Mouse (Mus musculus) cerebral cortex, adult 2 months (tissue): ENCODE data around the gene Prdm16.

Experiments
- WGBS: fragments of 180-500 bp; shearing (Covaris S2); methylation state at CpG from one replicate; pipeline ENCODE4 v1.1.7; 2018; 5-methylcytosine and 5-hydroxymethylcytosine counted together

Prdm16 gene

DNA sequence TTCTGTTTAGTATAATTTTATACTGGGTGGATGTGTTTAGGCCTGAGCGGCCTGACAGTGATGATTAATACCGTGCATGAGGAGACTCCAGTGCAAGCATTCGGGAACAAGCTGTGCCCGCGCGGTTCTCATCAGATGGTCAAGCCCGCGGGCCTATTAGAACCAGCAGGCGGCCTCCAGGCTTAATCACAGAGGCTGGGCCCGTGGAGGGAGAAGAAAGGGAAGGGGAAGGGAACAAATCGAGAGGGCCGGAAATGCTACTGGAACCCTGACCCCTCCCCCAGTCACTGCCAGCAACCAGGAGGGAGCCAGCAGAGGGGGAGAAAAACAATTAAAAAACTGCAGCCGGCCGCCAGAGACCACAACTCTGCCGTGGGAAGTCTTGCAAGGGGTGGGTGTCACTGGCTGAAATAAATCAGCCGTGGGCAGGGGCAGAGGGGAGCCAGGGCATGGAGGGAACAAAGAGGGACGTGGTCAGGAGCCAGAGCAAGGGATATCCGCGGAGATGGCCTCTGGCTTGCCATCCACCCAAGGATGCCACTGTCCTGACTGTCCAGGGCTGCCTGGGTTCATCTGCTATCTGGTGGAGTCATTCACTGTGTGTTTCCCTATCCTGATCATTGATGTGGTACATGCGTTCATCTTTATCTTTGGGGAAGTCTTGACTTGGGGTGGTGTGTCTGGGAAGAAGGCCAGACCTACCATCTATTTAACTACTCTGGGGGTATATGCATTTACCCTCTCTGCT, 246.2 kb downstream of the Prdm16 start:
- 55% methylated on average over 20 of the region's 20 CpGs for WGBS

- WGBS, result 98% methylated on average over 2 of the region's 2 CpGs
Observed at GRCm38 (mm10) chr4:154389641-154390040, 247.0 kb downstream of the Prdm16 start.

GRCm38 (mm10) chr4:154386810-154387209, 249.9 kb downstream of the Prdm16 start:
- WGBS, result 67% methylated on average over 8 of the region's 8 CpGs

- WGBS, result 79% methylated on average over 2 of the region's 2 CpGs
Observed at GRCm38 (mm10) chr4:154385918-154386317, 250.8 kb downstream of the Prdm16 start.

DNA sequence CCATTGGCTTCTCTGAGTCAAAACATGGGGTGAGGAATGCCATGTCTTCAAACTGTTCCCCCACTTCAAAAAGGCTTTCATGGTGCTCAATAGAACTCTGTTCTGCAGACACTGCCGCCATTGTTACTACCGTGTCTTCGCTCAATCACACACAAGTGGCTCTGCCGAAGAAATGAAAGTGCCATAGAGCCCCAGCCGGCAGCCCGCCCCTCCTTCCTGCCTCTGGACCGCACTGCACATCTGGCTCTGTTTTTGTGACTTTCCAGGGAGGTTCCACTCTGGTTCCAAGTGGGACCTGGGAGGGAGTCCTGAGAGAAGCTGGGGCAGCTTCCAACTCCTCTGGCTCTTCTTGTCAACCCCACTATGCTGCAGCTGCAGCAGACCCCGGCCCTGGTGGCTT, 251.5 kb downstream of the Prdm16 start:
- WGBS, result 60% methylated on average over 8 of the region's 8 CpGs

DNA sequence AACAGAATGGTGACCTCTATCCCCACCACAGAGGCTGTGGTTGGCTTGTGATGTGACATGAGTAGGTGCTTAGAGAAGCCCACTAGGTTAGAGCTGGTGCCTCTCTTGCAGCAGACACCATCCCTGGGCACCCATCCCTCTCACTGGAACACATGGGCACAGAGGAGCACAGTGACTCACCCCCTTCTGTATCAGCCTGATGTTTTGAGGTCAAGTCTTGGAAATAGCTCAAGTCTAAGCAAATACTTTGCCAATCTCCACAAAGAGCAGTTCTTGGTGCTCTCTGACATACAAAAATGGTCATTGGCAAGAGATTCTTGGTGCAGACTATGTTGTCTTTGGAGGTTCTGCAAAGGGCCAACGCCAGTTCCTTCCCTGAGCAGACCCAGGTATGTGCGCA, 257.8 kb downstream of the Prdm16 start:
- WGBS, result 89% methylated on average over 2 of the region's 2 CpGs

DNA sequence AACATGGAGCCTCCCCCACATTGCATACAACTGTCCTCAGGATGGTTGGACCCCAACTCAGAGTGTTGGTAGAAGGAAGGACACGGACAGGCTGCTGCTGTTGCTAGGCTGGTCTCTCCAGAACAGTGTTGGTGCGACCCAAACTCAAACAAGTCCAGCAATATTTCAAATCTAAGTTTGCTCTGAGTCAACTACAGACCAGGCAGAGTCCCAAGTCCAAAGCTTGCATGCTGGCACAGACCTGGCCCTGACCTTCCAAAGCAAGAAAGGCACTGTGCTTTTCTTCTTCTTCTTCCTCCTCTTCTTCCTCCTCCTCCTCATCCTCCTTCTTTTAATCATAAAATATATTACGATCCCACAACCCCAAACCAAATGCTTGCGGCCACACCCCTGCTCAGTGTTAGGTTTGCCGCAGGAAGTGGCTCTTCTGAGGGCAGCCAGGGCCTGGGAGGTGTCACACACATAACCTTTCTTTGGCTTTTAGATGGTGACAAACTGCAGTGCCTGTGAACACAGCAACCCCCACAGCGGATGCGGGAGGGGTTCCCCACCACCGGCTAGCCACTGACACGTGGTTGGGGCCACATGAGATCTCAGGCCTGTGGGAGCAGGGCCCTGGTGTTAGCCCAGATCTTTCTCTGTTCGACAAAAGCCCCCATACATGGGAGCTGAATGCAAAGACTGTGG, 260.6 kb downstream of the Prdm16 start:
- WGBS, result 86% methylated on average over 10 of the region's 10 CpGs

GRCm38 (mm10) chr4:154371542-154372247, 265.0 kb downstream of the Prdm16 start:
- WGBS, result 87% methylated on average over 13 of the region's 13 CpGs

GRCm38 (mm10) chr4:154370841-154371240, 265.8 kb downstream of the Prdm16 start:
- WGBS, result 86% methylated on average over 8 of the region's 8 CpGs

DNA sequence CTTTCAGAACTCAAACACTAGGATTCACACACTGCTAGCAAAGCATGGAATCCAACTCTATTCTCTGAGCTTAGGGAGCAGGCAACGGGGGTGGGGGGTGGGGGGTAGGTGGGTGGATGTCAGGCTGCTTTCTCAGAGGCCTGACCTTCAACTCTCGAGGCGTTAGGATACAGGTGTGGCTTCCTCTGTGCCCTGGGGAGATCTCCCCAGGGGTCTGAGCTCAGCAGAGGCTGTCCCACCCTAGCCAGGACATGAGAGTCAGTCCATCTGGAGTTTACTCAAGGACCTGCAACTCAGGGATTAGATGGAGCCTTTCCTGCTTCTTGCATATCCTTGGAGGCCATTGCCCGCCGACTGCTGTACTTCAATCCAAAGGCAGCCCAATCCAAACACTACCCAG, 267.6 kb downstream of the Prdm16 start:
- 89% methylated on average over 5 of the region's 5 CpGs for WGBS

DNA sequence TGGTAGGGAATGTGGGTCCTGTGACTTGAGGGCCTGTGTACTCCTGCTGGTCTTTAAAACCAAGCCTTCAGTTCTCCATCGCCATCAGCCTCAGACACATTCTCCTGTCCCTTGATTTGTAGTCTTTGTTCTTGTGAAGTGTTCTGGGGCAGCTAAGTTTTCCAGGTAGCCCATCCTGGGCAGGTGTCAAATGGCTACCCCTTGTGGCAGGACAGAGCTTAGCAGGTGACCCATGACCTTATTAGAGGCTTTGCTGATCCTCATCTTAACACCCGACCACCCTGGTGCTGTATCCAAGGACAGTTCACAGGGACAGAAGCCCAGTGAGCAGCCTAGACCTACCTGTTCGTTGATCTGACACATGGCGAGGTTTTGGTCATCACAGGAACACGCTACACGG, 269.8 kb downstream of the Prdm16 start:
- 93% methylated on average over 6 of the region's 6 CpGs for WGBS

DNA sequence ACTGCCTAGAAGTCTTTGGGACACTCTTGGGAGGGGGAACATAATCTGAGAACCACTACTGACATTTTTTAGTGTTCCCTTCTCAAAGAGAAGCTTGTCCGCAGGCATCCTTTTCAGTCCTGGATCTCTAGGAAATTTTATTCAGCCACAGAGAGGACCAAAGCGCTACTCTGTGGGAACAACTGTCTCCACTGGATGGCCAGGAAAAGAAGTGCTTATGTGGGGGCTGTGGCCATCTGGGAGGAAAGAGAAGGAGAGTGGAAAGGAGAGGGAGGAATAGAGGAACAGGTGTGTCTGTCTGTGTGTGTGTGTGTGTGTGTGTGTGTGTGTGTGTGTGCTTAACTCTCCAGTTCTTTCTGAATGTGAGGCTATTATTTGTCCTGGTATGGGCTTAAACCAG, 271.9 kb downstream of the Prdm16 start:
- WGBS, result 65% methylated on average over 2 of the region's 2 CpGs

DNA sequence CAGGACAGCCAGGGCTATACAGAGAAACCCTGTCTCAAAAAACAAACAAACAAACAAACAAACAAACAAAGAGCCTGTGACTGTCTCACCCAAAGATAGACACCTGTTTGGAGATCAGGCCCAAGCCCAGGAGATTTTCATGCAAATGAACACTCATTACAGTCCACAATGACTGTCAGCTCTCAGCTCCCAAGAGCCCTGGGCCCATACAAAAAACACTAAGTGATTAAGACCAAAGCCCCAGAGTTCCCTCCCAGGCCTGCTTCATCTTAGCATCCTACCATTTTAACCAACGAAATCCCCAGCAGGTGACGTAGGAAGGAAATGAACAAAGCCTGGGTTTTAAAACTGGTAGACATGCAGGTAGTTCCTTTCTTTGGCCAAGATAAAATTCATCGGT, 275.8 kb downstream of the Prdm16 start:
- 87% methylated on average over 3 of the region's 3 CpGs for WGBS

- 93% methylated on average over 7 of the region's 7 CpGs for WGBS
Observed at GRCm38 (mm10) chr4:154360441-154360840, 276.2 kb downstream of the Prdm16 start.

DNA sequence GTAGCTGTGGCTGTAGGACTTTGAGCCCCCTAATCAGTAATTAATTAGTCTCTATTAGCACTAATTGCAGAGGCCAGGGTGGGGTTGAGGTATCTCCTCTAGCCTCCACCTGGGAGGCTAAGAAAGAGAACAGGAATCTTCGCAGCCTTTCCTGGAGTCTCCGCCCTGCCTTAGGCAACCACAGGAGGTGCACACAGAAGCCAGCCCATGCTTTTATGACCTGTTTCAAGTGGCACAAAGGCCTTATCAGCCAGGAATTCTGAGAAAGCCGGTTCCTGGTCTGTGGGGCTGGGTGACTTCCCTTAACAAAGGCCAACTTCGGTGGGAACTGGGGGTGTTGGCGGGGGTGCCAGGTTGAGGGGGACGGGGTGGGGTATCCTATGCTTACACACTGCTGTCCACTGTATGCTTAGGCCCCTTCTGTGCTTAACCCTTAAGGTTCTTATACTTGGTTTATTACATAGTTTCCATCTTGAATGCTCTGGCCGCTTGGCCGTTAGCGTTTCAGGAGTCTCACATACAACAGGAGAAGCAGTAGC, 276.8 kb downstream of the Prdm16 start:
- 82% methylated on average over 9 of the region's 9 CpGs for WGBS

DNA sequence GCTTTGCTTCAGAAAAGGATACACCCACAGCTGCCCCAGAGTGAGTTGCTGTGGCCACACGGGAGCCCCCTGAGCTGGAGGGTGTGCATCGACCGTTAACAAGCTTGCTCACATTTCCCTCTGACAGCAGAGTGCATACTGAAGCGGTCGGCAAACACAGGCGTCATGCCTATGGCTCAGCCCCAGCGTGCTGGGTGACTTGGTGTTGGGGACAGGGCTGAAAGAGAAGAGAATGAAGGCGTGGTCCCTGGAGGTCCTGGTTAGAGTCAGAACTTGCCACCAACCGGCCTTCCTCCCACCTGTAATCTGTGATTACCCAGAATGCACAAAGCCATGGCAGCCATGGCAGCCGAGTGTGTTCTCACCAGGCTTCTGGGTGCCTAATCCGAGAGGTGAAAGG, 277.9 kb downstream of the Prdm16 start:
- 79% methylated on average over 11 of the region's 11 CpGs for WGBS

- 82% methylated on average over 5 of the region's 5 CpGs for WGBS
Observed at GRCm38 (mm10) chr4:154358370-154358769, 278.3 kb downstream of the Prdm16 start.

- WGBS, result 97% methylated on average over 5 of the region's 5 CpGs
Observed at GRCm38 (mm10) chr4:154355408-154355807, 281.3 kb downstream of the Prdm16 start.

DNA sequence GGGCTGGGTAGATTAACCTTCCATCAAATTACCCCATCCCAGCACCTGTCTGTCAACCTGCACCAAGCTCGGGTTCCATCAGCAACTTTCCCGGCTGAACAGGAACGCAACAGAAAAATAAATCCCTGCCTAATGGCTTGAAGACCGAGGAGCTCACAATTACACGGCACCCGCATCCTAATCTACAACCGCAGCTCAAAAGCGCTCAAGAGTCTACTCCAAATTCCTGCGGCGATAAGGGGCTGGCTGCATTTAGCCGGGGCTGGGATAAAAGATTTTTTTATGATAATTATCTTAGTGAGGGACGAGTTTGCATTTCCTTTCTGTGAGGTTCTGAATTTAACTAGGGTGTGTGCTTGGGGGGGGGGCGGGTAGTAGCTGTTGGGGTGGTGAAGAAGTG, 284.4 kb downstream of the Prdm16 start:
- 77% methylated on average over 13 of the region's 13 CpGs for WGBS

GRCm38 (mm10) chr4:154348197-154348786, 288.4 kb downstream of the Prdm16 start:
- WGBS, result 70% methylated on average over 11 of the region's 11 CpGs

GRCm38 (mm10) chr4:154346731-154347522, 289.7 kb downstream of the Prdm16 start:
- WGBS, result 84% methylated on average over 19 of the region's 19 CpGs
